Mouse (Mus musculus) cerebellum, postnatal 4 days (tissue): ENCODE results near the gene Sema3a.

Experiments used
- DNase-seq, 2 experiments: peaks; one replicate each; pipeline ENCODE4 v3.0.0; 2022; ENCODE audit warnings: low spot score in 2 of 2, mixed read lengths in 1 of 2

Sema3a gene

DNA sequence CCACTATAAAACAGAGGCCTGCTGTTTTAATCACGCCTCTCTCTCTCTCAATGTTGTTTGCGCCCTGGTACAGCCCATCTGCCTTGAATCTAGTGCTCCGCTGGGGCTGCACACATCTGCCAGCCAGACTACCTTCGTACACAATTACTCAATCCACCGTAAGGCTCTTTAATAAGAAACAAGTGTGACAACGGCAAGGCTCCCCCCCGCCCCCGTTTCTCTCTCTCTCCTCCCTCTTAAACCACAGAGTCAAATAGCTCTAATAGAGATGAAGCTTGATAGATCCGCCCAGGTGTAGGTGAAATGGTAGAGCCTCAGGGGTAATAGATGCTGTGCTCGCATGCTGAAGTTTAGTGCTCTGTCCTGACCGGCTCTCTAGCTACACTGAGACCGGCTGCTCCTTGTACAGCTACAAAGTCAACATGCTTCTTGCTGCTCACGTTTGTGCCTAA, at the start of gene Sema3a:
Gene Sema3a (plus strand): TSS at position 174 of the 452 bp plus-strand sequence.
- no peak for DNase-seq

DNA sequence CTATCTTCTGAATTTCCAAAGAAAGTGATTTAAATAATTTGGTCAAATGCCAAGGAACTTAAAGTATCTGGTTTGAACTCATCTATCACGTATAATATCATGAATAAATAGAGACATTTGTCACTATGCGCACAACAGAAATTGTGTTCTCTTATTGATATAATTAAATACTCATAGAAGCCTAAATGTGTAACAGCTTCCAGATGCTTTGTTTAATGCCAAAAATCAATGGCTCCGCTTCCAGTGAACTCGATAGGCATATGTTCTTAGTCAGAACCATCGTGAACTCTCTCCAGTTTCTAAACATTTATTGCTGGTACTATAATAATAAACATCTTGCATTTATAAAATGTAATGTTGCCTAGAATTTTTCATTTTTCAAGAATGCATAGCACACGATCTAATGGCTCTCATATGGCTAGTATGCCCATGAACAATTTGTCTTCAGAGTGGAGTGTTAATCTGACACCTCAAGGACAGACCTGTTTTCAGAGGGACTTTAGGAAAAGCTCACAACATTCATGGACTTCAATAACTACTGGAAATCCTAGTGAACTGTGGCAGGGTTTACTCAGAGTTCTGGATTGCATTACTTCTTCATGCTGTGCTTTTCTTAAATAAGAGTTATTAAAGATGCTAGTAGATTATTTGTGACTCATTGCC, 40.3 kb upstream of the Sema3a start:
- no peak for DNase-seq

DNA sequence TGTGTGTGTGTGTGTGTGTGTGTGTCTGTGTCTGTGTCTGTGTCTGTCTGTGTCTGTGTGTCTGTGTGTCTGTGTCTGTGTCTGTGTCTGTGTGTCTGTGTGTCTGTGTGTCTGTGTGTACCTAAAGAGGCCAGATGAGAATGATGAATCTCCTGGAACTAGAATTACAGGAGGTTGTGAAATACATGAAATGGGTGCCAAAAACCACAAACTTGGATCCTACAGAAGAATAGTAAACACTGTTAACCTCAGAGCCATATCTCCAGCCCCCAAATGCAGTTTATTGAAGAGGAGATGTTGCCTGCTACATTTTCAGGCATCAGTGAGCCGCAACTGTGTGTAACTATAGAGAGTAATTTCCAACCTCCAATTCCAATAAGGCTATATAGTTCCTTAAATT, 34.8 kb upstream of the Sema3a start:
- no peak for DNase-seq

DNA sequence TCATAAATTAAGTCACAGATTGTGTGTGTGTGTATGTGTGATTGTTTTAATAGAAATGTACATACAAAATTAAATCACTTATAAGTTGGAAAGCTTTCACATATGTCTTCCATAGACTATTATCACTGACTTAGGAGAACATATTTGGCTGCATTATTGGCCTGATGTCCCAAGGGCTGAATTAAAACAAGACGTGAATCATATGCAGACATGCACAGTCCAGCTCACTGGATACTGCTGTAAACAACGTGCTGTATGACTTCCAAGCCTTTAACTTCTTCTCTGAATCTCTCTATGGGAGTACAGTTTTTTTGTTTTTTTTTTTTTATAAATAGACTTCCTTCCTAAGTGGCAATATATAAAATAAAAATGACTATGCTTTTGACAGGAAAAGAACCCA, 15.7 kb upstream of the Sema3a start:
- no peak for DNase-seq

DNA sequence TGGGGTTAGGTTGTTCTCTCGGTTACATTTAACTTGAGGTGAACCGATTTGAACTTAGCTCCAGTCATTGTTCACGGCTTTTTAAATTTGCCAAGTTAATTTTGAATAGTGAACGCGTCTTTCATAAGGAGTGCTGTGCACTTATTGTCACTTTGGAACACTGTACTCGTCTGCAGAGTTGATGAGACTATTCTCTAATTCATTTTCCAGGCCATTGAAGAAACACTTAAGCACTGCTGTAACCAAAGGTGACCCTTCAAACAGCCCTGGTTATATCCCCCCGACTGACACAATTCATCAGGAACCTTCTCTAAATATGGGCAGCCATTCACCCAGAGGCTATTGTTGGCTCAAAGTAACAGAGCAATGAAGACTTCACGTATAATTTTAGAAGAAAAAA, 8.0 kb upstream of the Sema3a start:
- no peak for DNase-seq

DNA sequence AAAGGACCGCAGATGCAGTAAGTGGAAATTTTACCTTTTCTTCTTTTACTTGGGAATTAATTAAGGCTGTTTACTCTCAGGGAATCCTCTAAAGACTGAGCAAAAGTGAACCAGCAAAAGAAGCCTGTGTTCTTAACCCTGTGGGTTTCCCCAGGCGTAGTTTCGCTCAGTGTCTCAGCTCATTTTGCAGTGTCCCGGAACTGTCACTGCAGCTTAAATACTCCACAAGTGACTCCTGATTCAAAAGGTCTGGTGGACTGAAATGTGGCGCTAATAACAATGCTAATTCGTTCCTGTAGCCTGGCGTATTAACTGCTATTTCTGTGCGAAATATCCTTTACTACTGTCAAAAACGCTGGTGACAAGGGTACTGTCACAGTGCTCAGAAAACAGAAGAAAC, 543 bp downstream of the Sema3a start:
- DNase-seq = no peak

DNA sequence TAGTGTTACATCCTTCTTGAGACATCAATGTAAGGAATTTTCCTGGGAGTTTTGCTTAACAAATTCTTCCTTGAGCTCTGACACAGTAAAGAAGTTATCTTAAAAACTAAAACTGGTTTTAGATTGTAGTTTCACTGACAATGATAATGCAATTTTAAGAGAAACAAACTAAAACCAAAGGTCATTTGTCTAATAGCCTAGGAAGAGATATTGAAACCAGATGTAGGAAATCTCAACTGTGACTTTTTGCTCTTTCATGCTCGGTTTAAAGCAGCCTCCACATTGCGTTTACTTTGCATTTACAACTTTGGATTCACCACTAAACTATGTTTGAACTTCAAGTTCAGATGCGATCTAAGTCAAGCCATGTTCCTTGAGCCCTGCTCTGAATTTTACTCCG, 982 bp downstream of the Sema3a start:
- no peak for DNase-seq

DNA sequence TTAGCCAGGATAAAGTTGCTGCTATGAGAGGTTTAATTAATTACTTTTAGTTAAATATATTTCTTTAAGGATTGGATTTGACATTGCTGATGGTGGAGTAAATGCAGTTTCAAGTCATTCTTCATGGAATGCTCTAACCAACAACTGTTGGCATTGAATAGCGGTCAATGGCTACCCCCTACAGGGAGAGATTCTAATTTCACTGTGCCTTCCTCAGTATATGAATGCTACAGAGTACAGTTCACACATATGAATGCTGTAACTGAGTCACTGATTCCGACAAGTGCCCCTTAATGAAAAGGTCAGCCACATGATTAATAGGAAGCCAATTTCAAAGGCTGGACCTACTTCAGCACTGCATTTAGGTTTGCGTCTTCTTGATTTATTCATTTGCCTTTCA, 1.9 kb downstream of the Sema3a start:
- DNase-seq = no peak

DNA sequence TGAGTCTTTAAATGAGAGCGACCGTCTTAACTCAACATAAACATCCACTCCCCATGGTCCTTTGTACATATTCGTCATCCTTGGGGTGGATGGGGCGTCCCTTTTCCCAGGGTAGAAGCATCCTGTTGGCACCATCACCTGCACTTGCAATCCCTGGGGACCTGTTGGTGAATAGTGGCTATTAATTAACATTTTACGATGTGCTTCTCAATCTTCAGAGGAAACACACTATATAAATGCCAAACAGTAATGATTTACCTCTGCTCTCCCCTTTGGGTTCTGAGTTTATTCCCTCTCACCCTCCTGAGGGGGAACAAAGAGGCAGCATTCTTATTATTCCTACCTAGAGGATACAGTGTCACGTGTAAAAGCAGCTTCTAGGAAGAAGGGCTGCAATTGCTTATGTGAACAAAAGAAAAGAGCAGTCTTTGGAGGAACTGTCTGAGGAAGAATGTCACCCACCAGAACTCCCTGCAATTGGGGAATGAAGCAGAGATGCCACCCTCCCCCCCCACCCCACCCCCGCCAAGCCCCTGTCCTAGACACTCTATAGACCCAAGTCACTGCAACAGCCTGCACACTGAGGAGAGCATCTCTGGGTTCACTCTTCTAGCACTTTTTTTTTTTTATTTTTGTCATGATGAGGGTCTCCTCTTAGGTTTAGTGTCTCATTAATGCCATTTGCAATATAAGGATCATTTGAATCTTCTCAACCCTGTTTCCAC, 19.7 kb downstream of the Sema3a start:
- no peak for DNase-seq

DNA sequence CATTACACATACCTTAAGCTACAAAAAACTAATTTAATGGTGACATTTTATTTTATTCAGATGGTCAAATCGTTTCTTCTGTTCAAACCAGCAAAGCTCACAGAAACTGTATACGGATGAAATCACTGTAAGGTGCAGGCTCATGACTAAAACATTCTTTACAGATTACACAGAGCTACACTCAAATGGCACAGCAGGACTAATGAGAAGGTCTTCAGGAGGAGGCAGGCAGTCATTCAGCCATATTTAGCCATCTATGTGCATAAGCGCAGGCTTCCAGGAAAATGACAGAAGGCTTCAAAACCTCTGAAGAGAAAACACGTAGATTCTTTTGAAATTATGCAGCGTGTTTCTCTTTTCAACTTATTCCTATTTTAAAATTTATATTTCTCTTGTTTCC, 24.7 kb downstream of the Sema3a start:
- no peak for DNase-seq

DNA sequence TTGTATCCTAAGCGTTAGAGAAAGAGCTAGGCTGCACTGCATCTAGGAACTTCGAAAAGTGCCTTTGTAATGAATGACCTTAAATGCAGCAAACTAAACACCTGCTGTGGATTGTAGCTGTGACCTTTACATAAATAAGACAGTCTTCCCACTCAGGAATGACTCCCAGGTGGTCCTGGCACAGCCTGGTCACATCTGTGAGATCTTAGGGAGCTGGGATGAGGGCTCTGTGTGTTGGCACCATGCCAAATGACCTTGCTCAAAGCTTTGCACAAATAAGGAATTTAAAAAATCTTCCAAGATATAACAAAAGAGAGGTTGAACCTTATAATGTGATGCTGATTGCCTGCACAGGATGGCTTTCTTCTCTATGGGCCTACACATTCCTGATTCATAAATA, 25.8 kb downstream of the Sema3a start:
- peak in 1 of 2 experiments; percentile 2 for DNase-seq

DNA sequence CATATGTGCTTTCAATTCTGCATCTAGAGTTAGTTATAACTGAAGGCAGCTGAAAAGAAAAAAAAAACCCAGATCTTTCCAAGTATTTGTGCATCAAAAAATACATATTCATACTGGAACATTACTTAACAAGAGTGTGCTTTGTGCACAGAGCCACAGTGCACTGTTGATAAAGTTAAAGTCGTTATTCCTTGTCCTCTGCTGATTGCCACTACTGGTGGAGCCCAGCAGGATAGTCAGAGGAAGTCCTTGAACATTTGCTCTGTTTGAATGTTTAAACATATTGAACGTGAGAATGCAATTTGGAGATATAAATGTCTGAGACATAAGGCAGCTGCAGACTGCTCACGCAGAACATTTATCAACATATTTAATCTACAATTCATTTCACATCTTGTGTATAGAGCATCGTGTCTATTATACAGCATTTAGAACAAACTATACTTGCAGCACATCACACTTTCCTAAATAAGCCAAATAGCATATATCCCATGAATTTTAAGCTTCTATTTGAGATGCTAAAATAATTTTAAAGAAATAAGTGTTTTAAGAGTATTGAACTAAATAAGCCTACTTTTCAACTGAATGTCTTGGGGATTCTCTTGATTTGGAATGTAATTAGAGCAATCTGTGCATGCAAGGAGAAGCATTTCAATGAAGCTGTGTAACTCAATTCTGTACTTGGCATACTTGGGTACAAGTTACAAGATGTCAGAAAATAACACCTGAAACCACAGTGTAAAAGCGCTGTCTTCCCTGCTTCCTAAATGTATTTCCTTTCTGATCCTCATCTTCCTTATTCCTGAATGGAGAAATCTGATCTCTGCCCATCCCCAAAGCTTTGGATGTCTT, 32.8 kb downstream of the Sema3a start:
- no peak for DNase-seq

DNA sequence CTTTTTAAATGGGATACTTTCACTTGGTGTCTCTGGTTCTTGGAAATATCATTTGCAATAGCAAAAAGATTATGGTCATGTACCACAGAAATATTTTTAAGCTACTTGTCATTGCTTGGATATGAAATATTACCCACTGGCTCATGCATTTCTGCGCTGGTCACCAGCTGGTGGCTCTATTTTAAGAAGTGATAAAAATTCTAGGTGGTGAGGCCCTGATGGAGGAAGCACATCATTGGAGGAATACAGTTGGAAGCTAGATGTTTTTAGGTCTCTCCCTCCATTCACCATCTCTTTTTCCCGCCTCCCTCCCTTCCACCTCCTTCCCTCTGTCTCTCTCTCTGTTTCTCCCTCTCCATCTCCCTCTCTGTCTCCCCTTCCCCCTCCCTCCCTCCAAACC, 57.0 kb downstream of the Sema3a start:
- no peak for DNase-seq

DNA sequence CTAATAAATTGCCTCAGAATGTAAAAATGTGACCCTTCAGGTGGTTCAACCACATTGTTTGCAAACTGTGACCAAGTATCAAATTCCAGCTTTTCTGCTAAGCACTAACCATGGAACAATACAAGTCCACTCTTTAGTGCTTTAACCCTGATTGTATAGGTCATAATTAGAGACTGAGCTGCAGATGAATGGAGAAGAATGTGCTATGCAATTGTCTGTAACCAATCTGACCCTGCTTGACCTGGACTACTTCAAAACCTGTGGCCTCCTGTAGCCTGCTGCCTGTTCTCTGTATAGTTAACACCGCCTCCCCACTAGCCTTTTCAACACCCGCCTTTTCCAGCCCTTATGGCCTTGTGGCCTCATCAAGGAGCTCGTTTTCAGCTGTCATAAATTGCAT, 72.7 kb downstream of the Sema3a start:
- no peak for DNase-seq

DNA sequence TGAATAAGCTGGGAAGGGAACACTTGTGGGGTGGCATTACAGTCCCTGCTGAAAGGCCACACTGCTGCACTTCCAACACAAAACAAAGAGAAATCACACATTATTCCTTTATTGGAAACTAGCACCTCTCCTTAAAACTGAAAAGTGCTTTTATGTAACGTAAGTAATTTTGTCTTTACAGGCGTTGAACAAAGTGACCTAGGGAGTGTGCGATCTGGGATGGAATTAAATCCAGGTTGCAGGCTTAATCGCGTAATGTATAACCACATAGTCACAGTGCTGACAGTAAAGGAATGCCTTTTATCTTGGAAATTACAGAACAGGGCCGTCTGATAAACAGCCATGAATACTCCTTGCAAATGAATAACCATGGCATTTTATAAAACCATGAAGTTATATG, 74.5 kb downstream of the Sema3a start:
- no peak for DNase-seq

DNA sequence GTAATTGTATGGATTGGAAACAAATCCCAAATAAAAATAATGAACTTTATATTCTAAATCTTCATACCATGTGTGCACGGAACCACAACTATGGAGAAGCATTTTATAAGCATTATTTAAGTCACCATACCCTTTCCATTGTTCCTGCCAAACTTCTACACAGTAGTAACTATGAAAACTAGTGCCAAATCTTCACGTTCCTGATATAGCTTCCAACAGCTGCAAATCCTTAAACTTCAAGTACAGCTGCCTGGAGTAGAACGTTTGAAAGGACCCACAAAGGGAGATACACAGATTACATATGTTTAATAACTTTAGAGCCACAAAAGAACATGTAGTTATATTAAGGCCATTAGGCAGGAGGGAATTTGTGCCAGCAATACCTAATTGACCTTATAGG, 130.1 kb downstream of the Sema3a start:
- no peak for DNase-seq

DNA sequence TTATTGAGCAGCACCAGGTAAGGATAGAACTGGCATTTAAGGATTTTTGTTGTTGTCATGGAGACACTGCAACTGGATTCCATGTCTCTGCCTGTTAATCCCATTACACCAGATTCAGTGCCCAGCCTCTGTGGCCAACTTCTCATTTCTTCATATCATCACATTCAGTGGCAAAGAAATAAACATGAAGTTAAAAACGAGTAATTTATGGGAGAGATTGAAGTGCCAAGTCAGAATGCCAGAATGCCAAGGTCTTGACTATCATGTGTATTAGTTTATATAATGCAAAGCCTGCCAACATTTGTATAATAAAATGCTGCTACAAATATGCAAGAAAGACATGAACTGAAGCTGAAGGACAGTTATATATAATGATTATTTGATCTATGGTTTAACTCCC, 131.1 kb downstream of the Sema3a start:
- DNase-seq = no peak

DNA sequence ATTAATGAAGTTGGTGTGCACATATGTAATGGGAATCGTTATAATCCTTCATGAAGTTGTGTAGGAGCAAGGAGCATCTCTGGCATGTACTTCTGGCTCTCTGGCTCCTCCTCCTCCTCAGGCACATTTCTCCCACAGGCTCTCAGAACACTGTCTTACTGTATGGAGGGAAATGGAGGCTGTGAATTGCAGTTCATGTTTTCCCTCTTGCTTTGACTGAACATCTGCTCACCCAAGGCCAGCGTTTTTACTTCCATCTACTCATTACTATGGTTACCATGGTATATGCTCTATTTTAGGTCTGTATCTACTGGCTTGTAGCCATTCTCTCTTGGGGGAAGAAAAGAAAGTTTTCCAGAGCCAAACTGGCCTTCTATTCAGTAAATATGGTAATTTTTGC, 137.9 kb downstream of the Sema3a start:
- DNase-seq = no peak

DNA sequence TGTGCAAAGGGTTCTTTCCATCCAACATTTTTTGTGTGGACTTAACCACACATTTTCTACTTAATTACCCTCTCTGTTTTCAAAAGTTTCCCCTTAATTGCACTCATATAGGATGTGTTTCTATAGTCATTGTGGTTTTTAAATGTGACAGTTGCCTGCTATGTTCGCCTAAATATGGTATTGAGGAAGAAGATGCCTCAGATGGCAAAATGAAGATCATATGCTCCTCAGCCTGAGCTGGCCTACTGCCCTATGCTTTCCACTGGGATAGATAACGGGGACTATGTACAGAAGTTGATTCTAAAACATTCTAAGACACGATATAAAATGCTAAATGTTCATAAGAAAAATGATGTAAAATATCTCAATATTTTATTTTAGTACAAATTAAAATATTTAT, 138.3 kb downstream of the Sema3a start:
- DNase-seq = no peak

DNA sequence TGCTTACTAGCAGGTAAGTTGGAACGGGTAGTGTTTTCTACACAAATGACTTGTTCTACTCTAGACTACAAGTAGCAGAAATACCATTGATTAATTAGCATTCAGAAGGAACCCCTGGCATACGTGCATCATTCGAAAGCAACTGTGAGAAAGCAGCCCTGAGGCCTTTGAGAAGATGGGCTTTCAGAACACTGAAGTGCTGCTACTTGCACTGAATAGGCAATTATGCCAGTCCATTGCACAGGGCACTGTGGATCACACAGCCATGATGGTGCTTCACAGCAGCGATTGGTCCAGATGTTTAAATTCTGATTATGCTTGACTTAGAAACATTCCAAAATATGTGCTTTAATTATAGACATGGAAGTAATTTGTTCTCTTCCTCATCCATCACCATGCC, 187.5 kb downstream of the Sema3a start:
- no peak for DNase-seq

DNA sequence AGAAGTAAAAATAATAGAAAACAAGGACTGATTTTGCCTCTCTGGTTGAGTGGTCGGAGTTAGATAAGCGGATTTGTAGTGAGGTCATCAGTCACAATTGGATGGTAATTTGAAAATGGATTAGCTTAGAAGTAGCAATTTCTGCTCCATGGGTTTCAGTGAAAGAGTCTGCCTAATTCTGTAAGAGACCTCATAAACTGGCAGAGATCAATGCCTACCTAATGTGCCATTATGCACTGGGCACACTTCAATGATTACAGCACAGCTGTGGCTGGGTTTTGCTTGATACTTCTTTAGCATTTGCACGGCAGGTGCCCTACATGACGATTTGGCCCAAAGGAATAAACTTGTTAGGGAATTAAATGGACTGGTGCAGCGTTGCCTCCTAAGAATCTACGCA, 188.8 kb downstream of the Sema3a start:
- no peak for DNase-seq

DNA sequence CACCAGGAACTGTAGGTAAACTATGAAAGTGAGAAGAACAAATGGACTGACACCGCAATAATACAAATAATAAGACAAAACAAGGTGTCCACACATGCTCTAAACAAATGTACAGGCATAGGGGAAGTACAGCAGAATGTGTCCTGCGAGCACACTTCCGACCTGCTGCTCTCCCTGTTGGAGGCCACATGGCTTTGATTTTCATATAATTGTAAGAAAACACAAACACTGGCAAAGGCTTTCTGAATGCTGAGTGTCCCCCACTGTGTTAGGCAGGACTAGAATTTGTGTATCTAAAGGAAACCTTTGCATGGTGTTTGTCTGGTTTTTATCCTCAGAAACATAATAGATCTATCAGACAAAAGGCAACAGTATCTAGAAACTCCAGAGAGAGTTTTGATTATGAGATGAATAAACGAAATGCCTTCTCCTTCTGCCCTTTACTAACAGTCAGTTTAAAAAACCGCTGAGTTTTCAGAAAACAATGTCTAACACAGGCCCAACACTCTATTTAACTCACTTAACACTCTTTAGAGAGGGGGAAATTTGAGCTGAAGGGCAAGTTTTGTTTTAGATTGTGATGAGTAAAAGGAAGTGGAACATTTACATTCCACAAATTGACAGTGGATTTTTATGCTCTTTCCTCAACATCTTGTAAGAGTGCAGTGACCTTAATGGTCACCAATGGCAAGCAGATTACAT, 193.7 kb downstream of the Sema3a start:
- DNase-seq = no peak
